Mouse (Mus musculus): ENCODE results near the gene Cabcoco1.

The Cabcoco1 gene

GRCm38 (mm10) chr10:68435754-68436153 lies 105.9 kb downstream of the Cabcoco1 start:
- no peak for DNase-seq (ENCODE audit: low read depth, low spot score)

- DNase-seq (ENCODE audit: low read depth, low spot score) = no peak
Measured at GRCm38 (mm10) chr10:68435001-68435560, 106.6 kb downstream of the Cabcoco1 start.

DNA sequence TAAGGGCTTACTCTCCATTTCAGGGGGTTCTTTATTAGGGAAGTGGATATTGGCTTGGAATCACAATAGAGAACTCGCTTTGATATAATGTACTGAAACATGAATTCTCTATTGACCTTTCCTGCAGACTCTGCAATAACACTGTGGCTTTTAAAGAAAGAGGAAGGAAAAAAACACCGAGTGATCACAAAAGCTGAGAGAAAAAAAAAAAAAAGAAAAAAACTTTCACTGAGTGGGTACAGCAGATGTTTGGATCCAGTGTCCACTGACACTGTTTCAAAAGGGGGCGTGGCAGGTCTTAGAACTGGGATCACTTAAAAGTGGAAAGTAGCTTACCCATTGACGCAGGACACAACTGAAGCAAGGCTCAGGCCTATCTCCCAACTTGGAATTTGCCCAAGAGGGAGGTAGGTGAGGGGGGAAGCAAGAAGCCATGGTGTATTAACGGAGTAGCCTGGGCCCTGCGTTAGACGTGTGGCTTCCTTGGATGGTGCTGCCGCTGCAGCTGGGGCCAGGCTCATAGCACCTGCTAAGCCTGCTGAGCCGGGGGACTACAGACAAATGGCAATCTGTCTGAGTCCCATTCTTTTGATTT lies 107.6 kb downstream of the Cabcoco1 start:
- no peak for DNase-seq (ENCODE audit: low read depth, low spot score)

GRCm38 (mm10) chr10:68431346-68431745 lies 110.3 kb downstream of the Cabcoco1 start:
- DNase-seq (ENCODE audit: low read depth, low spot score) = no peak

DNA sequence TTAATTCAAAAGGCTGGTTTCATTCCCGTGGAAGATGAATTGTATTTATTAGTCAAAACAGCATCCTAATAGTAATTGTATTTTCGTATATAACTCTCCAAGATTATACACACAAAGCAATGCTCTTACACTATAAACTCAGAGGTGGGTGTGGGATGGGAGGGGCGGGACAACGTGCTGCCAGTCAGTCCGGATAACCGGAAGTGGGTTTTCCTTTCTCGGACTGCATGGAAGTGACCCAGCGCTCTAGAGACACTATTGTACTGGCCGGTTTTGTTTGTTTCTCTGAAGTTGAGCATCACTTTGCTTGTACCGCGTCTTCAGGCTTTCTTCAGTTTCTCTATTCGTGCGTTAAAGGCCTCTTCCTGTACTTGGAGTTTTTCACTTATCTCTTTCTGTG lies 110.8 kb downstream of the Cabcoco1 start:
- DNase-seq (ENCODE audit: low read depth, low spot score) = no peak

GRCm38 (mm10) chr10:68420393-68420920 lies 121.2 kb downstream of the Cabcoco1 start:
- no peak for DNase-seq (ENCODE audit: low read depth, low spot score)

DNA sequence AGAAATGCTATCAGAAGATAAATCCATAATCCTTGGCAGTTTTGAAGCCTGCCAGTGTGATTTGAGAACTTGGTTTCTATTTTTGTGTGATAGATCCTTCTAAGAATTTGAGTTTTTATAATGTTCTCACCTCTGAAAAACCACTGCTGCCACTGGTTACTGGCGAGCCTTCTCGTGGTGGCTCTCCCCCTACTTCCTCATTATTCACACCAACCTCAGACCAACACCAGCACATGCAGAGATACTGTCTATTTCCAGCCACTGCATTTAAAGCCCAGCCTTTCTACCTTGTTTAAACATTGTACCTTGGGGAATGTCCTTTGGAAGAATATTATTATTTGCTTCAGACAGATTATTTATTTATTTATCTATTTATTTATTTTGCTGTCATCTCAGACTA lies 121.8 kb downstream of the Cabcoco1 start:
- DNase-seq (ENCODE audit: low read depth, low spot score) = no peak

DNA sequence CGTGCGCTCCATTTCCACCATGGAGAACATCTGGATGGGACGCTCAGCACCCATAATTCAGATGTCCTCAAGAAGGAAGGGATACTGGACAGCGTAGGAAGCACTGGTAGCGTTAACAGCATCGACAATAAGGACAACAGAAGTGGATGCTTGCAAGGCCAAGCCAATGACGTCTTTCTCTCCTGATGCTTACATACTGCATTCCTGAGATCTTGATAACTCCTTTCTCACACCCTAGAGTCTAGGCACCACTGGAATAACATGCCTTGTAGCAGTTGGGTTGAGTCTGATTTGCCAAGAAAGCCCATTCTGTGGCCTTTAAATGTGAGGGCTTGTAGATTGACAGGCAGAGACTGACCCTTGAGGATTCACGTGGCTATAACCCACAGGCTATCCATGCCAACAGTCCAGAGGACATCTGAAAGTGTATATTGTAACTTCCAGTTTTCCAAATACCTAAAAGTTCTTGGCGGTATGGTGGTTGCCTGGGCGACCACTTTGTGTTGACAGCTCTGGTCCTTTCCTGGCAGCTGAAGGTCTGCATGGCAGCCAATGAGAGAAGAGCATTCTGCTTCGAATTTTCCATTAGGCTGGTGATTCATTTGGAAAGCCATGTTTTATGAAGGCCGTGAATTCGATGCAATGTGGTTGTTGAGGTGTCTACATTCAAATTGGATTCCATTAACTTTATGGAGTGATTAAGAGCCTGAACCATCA lies 124.5 kb downstream of the Cabcoco1 start:
- no peak for DNase-seq (ENCODE audit: low read depth, low spot score)

DNA sequence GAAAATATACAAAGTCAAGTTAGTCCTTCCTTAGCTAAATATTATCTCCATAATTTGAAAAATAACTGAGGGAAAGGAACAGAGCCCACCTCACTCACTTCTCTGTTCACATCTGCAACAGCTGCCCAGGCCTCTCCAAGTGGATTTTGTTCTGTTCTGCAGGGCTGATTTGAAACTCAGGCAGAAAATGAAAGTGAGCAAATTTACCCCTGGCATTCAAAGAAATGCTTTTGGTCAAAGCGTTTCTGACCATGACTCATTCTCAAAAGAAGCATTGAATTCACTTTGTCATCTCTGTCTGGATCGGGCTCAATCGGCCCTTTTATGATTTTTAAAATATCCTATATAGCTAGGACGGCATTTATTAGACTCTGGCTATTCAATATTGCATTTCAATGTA lies 135.8 kb downstream of the Cabcoco1 start:
- DNase-seq (ENCODE audit: low read depth, low spot score) = no peak

- no peak for DNase-seq (ENCODE audit: low read depth, low spot score)
Measured at GRCm38 (mm10) chr10:68396786-68397185, 144.9 kb downstream of the Cabcoco1 start.

DNA sequence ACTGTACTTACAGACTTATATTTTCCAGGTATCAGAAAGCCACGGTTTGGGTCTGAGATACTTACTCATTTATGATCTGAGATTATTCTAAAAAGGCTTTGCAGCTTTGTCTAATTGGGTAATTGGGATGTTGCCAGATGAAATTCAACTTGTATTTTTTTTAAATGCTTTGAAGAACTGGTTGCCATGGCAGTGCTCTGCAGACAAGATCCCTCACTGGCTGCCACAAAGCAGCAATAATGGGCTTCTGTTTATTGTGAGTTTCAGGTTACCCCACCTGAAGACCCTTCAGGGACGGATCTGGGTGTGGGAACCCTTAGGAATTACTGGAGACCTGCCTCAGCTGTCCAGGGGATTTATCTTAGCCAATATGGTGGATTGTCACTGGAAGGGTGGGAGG lies 145.6 kb downstream of the Cabcoco1 start:
- peak; percentile 52 for DNase-seq (ENCODE audit: low read depth, low spot score)

GRCm38 (mm10) chr10:68391640-68392039 lies 150.1 kb downstream of the Cabcoco1 start:
- no peak for DNase-seq (ENCODE audit: low read depth, low spot score)

DNA sequence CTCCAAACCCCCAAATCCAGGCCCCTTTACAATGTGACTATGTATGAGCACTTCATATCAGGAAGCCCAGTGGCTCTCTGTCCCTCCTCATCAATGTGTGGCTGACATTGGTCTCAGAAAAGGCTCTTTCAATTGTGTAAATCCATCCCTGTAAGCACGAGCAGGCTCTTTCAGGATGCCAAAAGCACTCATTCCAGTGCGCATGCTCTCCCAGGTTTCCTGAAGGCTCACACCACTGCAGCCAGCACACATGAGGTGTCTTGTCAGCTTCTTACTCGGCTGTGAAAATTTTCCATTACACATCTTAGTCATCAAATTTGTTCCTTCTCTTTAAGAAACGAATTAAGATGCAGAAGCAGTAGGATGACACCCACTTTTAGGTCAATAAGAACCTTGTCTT lies 152.9 kb downstream of the Cabcoco1 start:
- peak; percentile 34 for DNase-seq (ENCODE audit: low read depth, low spot score)

- no peak for DNase-seq (ENCODE audit: low read depth, low spot score)
Measured at GRCm38 (mm10) chr10:68388138-68388537, 153.6 kb downstream of the Cabcoco1 start.
